Mouse (Mus musculus) spleen, adult 2 months (tissue): ENCODE results near the gene Stard7. TPM values are rescaled to one million over a fixed set of nuclear protein-coding genes. Genes with fewer than 3 reads are reported as not detected.

Experiments
- DNase-seq, 2 experiments: peaks; one replicate each; pipeline versions ENCODE4 v3.0.0 to v3.0.0-alpha.2; 2012 to 2021; ENCODE audit warnings: low spot score in 2 of 2, low read depth in 1 of 2
- H3K27ac ChIP-seq: fragments of 200-500 bp; 2 replicates; pipeline ENCODE4 v1.5.1; 2012; ENCODE audit warnings: low read length, inconsistent platforms; ENCODE audit not compliant: insufficient read depth
- H3K27me3 ChIP-seq: fragments of 200-500 bp; 2 replicates; pipeline ENCODE4 v1.6.1; 2012; ENCODE audit warnings: mild to moderate bottlenecking, moderate library complexity, low read length, inconsistent platforms; ENCODE audit not compliant: control insufficient read depth, insufficient read depth
- H3K36me3 ChIP-seq: fragments of 200-500 bp; 2 replicates; pipeline ENCODE4 v1.6.1; 2012; ENCODE audit warnings: mild to moderate bottlenecking, low read length, inconsistent platforms; ENCODE audit not compliant: control insufficient read depth, insufficient read depth
- H3K4me1 ChIP-seq: fragments of 200-500 bp; 2 replicates; pipeline ENCODE4 v1.6.1; 2011; ENCODE audit warnings: inconsistent platforms; ENCODE audit not compliant: control insufficient read depth, insufficient read depth, insufficient read length
- H3K4me3 ChIP-seq: fragments of 200-500 bp; 2 replicates; pipeline ENCODE4 v1.5.1; 2011; ENCODE audit warnings: mild to moderate bottlenecking, inconsistent platforms; ENCODE audit not compliant: insufficient read depth, insufficient read length; ENCODE audit errors: extremely low read depth
- CTCF ChIP-seq: fragments of 200-500 bp; IDR thresholded peaks from 2 replicates; pipeline ENCODE4 v1.5.1; 2011; ENCODE audit warnings: mild to moderate bottlenecking, inconsistent platforms; ENCODE audit not compliant: insufficient read depth, insufficient read length, insufficient replicate concordance; ENCODE audit errors: extremely low read depth
- POLR2A ChIP-seq: fragments of 200-500 bp; IDR thresholded peaks from 2 replicates; pipeline ENCODE4 v1.6.1; 2011; ENCODE audit warnings: low read depth, low read length, inconsistent platforms
- WGBS: fragments of 180-500 bp; shearing (Covaris S2); methylation state at CpG from one replicate; pipeline ENCODE4 v1.1.7; 2018; 5-methylcytosine and 5-hydroxymethylcytosine counted together
- polyA plus RNA-seq: library from polyadenylated mRNA; depleted of rRNA; stranded (reverse); fragments of >200 nt; gene quantifications from 2 replicates; pipeline ENCODE4 v1.2.3, GENCODE M21; 2012

Gene Stard7
- polyA plus RNA-seq, 1 experiment, result 22.2 TPM

- no peaks in the 10 kb centered on the region for H3K27me3 ChIP-seq
- no peak for DNase-seq
- H3K27ac ChIP-seq, result no peak overlapping the region; the same call in 1 of the 2 replicates
- TF ChIP-seq CTCF, result no peak
- H3K4me1 ChIP-seq, result peaks cover 8% of the 10 kb centered on the region; the same call in 1 of the 2 replicates
- H3K4me3 ChIP-seq, result no peak overlapping the region
- WGBS, result 92% methylated on average over 2 of the region's 2 CpGs
- no peaks in the 10 kb centered on the region for H3K36me3 ChIP-seq
Measured at GRCm38 (mm10) chr2:127274590-127274989, 4.6 kb downstream of the Stard7 start.

- no peak overlapping the region for H3K4me3 ChIP-seq
- no peaks in the 10 kb centered on the region for H3K27me3 ChIP-seq
- DNase-seq, result no peak
- TF ChIP-seq CTCF (no peak), POLR2A (no peak)
- no peak overlapping the region for H3K27ac ChIP-seq
- WGBS, result 90% methylated on average over 5 of the region's 5 CpGs
- no peaks in the 10 kb centered on the region for H3K36me3 ChIP-seq
- peaks cover 8% of the 10 kb centered on the region; the same call in 1 of the 2 replicates for H3K4me1 ChIP-seq
Measured at GRCm38 (mm10) chr2:127275551-127276320, 5.7 kb downstream of the Stard7 start.

GRCm38 (mm10) chr2:127278162-127278561 lies 8.1 kb downstream of the Stard7 start:
- no peak overlapping the region for H3K27ac ChIP-seq
- DNase-seq, result no peak
- no peaks in the 10 kb centered on the region for H3K27me3 ChIP-seq
- TF ChIP-seq CTCF, result no peak
- TF ChIP-seq POLR2A, result no peak
- no peak overlapping the region for H3K4me3 ChIP-seq
- no peaks in the 10 kb centered on the region for H3K36me3 ChIP-seq
- peaks cover 2% of the 10 kb centered on the region; the same call in 1 of the 2 replicates for H3K4me1 ChIP-seq

- Histone ChIP-seq H3K4me3 (no peak overlapping the region), H3K27me3 (no peaks in the 10 kb centered on the region), H3K27ac (no peak overlapping the region), H3K36me3 (peaks cover 38% of the 10 kb centered on the region), H3K4me1 (no peaks in the 10 kb centered on the region)
- 94% methylated on average over 4 of the region's 4 CpGs for WGBS
- DNase-seq, result no peak
- TF ChIP-seq CTCF (no peak), POLR2A (no peak)
Measured at GRCm38 (mm10) chr2:127292250-127292649, 22.2 kb downstream of the Stard7 start.

- TF ChIP-seq CTCF (no peak), POLR2A (no peak)
- Histone ChIP-seq H3K4me1 (no peaks in the 10 kb centered on the region), H3K36me3 (peaks cover 29% of the 10 kb centered on the region), H3K27ac (no peak overlapping the region), H3K27me3 (no peaks in the 10 kb centered on the region), H3K4me3 (no peak overlapping the region)
- WGBS, result 96% methylated on average over 7 of the region's 7 CpGs
- no peak for DNase-seq
Measured at GRCm38 (mm10) chr2:127297001-127297805, 27.2 kb downstream of the Stard7 start.

GRCm38 (mm10) chr2:127298056-127298455 lies 28.0 kb downstream of the Stard7 start:
- TF ChIP-seq CTCF, result no peak
- TF ChIP-seq POLR2A, result no peak
- H3K36me3 ChIP-seq, result peaks cover 27% of the 10 kb centered on the region
- 95% methylated on average over 1 of the region's 1 CpGs for WGBS
- no peaks in the 10 kb centered on the region for H3K27me3 ChIP-seq
- no peak for DNase-seq
- no peak overlapping the region for H3K27ac ChIP-seq
- H3K4me1 ChIP-seq, result no peaks in the 10 kb centered on the region
- no peak overlapping the region for H3K4me3 ChIP-seq

- Histone ChIP-seq H3K36me3 (peaks cover 19% of the 10 kb centered on the region), H3K27ac (no peak overlapping the region)
Measured at GRCm38 (mm10) chr2:127300701-127301100, 30.7 kb downstream of the Stard7 start.

More at GRCm38 (mm10) chr2:127300701-127301100, 30.7 kb downstream of the Stard7 start:
- TF ChIP-seq POLR2A (no peak), CTCF (no peak)
- no peak for DNase-seq
- no peaks in the 10 kb centered on the region for H3K27me3 ChIP-seq
- H3K4me3 ChIP-seq, result no peak overlapping the region
- 69% methylated on average over 3 of the region's 3 CpGs for WGBS
- no peaks in the 10 kb centered on the region for H3K4me1 ChIP-seq
